Mouse (Mus musculus) stomach, embryonic 14.5 days (tissue): ENCODE measurements around the gene Tox3. TPM values are rescaled to one million over a fixed set of nuclear protein-coding genes. Genes with fewer than 3 reads are reported as not detected.

Experiments
- ATAC-seq: fragments of 200-750 bp; cut with Nextera tagmentation; 2 replicates; pipeline ENCODE4 v1.8.0; 2017; ENCODE audit warnings: low read depth, moderate TSS enrichment; ENCODE audit not compliant: insufficient number of reproducible peaks, insufficient read depth, low FRiP score
- H3K27ac ChIP-seq: fragments of 300-500 bp; sonication (generic); 2 replicates; pipeline ENCODE4 v1.5.1; 2014; ENCODE audit warnings: mild to moderate bottlenecking, low read length, moderate library complexity, mixed read lengths
- H3K27me3 ChIP-seq: fragments of 300-500 bp; sonication (generic); 2 replicates; pipeline ENCODE4 v1.6.1; 2014; ENCODE audit warnings: low read length, control low read depth, mixed read lengths; ENCODE audit not compliant: control insufficient read depth, insufficient read depth
- H3K36me3 ChIP-seq: fragments of 300-500 bp; sonication (generic); 2 replicates; pipeline ENCODE4 v1.6.1; 2014; ENCODE audit warnings: mild to moderate bottlenecking, control low read depth, low read length, moderate library complexity, mixed read lengths; ENCODE audit not compliant: control insufficient read depth, insufficient read depth
- H3K4me1 ChIP-seq: fragments of 300-500 bp; sonication (generic); 2 replicates; pipeline ENCODE4 v1.6.1; 2014; ENCODE audit warnings: low read length, control low read depth, mixed read lengths; ENCODE audit not compliant: control insufficient read depth, insufficient read depth
- H3K4me2 ChIP-seq: fragments of 300-500 bp; sonication (generic); replicated peaks from 2 replicates; pipeline ENCODE4 v1.6.1; 2014; ENCODE audit warnings: low read depth, low read length, control low read depth
- H3K4me3 ChIP-seq: fragments of 300-500 bp; sonication (generic); 2 replicates; pipeline ENCODE4 v1.5.1; 2014; ENCODE audit warnings: low read depth, low read length, control low read depth
- H3K9ac ChIP-seq: fragments of 300-500 bp; sonication (generic); replicated peaks from 2 replicates; pipeline ENCODE4 v1.6.1; 2014; ENCODE audit warnings: low read depth, mild to moderate bottlenecking, control low read depth, low read length, moderate library complexity, mixed read lengths
- H3K9me3 ChIP-seq: fragments of 300-500 bp; sonication (generic); 2 replicates; pipeline ENCODE4 v1.6.1; 2016; ENCODE audit warnings: low read depth, low read length, control low read depth; ENCODE audit not compliant: control insufficient read depth
- WGBS: fragments of 180-500 bp; shearing (Covaris S2); extraction: QIAGEN DNeasy Blood & Tissue Kit; methylation state at CpG from one replicate; pipeline ENCODE4 v1.1.7; 2014; 5-methylcytosine and 5-hydroxymethylcytosine counted together
- polyA plus RNA-seq: library from polyadenylated mRNA; unstranded; fragments of >200 nt; fragmentation: Nextera tagmentation; extraction: Ambion mirVana; gene quantifications from 2 replicates; pipeline ENCODE4 v1.2.1, GENCODE M21; 2014

The Tox3 gene
- polyA plus RNA-seq, 1 experiment from 2014 or later, result 11.2 TPM

DNA sequence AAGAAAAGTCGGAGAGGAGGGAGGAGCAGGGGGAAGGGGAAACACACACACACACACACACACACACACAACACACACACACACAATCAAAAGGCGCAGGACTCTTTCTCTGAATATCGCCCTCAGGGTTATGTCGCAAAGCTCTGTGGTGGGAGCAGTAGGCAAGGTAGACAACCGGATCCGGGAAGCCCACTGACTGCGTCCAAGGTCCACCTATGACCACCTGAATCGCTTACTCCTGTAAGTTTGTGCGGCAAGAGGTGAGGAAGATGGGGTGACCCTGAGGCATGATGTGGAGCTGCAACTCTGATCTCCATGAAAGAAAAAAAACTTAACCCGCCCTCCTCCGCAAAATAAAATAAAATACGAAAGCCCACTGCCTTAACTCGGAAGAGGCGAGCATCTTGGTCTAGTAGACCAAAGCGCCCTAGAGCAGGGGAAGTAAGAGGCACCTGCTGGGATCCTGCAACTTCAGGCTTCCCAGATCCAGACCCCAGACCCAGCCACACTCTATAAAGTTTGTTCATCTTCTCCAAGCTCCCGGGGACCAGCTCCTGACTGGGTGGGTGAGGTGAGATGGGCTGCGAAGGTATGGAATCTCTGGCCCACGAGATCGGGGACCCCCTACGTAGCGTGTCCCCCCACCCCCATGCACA lies 1.1 kb downstream of the Tox3 start:
- no peaks in the 10 kb centered on the region for H3K9me3 ChIP-seq
- H3K4me3 ChIP-seq, result peak overlapping the region; percentile 84
- H3K4me1 ChIP-seq, result peaks cover 8% of the 10 kb centered on the region; the same call in 1 of the 2 replicates
- peak overlapping the region; percentile 91 for H3K27ac ChIP-seq
- peak overlapping the region; percentile 88 for H3K4me2 ChIP-seq
- 1% methylated on average over 21 of the region's 21 CpGs for WGBS
- H3K9ac ChIP-seq, result peak overlapping the region; percentile 87
- H3K27me3 ChIP-seq, result no peaks in the 10 kb centered on the region
- ATAC-seq, result 0 out of 2 replicates have a peak, but pooled peaks have one; percentile 11
- H3K36me3 ChIP-seq, result no peaks in the 10 kb centered on the region

DNA sequence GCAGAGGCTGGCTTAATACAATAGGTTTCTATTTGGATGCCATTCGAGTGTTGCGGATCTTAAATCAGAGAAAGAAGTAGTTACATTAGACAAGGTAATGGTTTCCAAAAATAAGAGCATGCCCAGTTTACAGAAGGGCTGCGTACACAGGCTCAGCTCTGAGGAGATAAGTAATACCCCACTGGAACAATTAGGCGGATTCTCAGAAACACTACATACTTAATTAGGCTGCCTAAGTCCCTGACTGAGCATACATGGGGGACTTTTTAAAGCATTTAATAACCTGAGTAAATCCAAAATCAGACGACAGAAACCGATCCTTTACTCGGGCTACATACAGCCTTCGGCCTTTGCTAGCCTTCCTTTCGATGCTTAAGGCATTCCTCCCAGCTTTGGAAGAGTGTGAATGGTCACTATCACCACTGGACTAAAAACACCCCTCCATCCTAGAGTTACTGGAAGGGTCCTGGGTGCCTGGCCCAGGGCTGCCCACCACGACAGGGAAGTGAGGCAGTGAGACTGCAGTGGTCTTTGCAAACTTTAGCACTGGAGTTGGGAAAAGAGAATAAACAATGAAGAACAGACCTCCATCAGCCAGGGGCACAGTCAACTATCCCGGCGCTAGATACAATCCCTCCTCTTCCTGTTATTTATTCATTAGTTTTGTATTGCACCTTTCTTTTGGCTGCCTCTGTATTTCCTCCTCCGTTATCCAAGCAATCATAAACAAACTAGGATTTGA lies 1.8 kb downstream of the Tox3 start:
- Histone ChIP-seq H3K4me2 (peak overlapping the region; percentile 88), H3K4me1 (peaks cover 8% of the 10 kb centered on the region; the same call in 1 of the 2 replicates), H3K27me3 (no peaks in the 10 kb centered on the region), H3K4me3 (peak overlapping the region; percentile 84), H3K27ac (peak overlapping the region; percentile 91; the same call in 1 of the 2 replicates), H3K36me3 (no peaks in the 10 kb centered on the region), H3K9me3 (no peaks in the 10 kb centered on the region), H3K9ac (peak overlapping the region; percentile 87)
- ATAC-seq, result no peak
- WGBS, result 27% methylated on average over 13 of the region's 13 CpGs

DNA sequence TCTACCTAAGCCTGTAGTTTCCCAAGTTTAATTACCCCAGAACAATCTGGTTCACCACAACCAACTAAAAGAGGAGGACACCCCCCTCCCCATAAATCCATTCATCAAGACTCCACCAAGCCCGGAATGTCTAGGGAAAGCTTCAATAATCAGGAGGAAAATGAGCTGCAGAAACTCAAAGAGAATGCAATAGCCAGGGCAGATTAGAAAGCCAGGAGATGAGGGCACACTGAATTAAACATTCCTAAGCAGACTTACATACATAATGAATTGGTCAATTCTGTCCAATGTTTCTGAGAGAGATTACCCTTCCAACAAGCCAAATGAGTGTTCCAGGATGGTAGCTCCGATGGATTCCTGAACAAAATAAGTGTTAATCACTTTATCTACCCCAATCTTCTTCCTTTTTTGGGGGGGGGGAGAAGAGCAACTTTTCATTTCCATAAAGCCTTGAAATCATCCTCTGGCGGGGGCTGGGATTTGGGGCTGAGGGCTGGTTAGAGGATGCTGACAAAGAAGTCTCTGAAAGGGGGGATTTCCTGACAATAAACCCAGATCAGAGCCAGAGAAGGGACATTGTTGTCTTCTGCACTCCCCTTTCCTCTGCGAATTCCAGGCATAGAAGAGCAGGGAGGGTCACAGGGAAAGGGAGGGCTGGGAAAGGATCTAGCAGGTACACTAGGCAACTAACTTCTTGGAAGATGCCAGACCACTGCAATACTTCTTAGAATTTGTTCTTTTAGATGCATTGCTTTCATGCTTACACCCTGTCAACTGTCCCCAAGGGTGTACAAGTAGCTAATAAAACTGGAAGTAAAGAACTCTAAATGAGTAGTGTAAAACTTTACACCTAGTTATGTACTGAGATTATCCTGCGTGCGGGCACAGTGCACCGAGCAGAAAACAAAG lies 17.5 kb downstream of the Tox3 start:
- H3K27me3 ChIP-seq, result no peaks in the 10 kb centered on the region
- WGBS, result 82% methylated on average over 7 of the region's 7 CpGs
- H3K9ac ChIP-seq, result no peak overlapping the region
- no peak overlapping the region for H3K27ac ChIP-seq
- no peaks in the 10 kb centered on the region for H3K4me1 ChIP-seq
- no peaks in the 10 kb centered on the region for H3K9me3 ChIP-seq
- no peak for ATAC-seq
- H3K4me3 ChIP-seq, result no peak overlapping the region
- H3K36me3 ChIP-seq, result no peaks in the 10 kb centered on the region
- H3K4me2 ChIP-seq, result no peak overlapping the region

DNA sequence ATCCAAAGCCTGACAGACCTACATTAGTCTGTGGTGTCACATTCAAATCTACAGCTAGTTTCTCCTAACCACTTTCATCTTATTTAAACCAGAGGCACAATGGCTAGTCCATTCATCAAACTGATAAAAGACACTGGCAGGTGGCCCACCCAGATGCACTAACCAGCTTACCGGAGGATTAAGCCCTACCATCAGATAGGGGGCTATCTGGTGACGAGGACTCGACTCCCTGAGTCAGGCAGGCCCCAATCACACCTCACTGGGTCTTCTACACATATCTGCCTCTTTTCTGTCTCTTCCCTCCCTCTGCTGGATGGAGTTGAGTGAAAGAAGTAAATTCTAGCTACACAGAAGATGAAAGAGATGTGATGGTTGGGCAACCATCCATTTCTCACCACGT lies 24.3 kb downstream of the Tox3 start:
- Histone ChIP-seq H3K4me2 (no peak overlapping the region), H3K4me1 (no peaks in the 10 kb centered on the region; the same call in 1 of the 2 replicates), H3K4me3 (no peak overlapping the region), H3K9ac (no peak overlapping the region), H3K27ac (no peak overlapping the region), H3K27me3 (no peaks in the 10 kb centered on the region), H3K36me3 (no peaks in the 10 kb centered on the region), H3K9me3 (no peaks in the 10 kb centered on the region)
- WGBS, result 19% methylated on average over 4 of the region's 4 CpGs
- ATAC-seq, result no peak

DNA sequence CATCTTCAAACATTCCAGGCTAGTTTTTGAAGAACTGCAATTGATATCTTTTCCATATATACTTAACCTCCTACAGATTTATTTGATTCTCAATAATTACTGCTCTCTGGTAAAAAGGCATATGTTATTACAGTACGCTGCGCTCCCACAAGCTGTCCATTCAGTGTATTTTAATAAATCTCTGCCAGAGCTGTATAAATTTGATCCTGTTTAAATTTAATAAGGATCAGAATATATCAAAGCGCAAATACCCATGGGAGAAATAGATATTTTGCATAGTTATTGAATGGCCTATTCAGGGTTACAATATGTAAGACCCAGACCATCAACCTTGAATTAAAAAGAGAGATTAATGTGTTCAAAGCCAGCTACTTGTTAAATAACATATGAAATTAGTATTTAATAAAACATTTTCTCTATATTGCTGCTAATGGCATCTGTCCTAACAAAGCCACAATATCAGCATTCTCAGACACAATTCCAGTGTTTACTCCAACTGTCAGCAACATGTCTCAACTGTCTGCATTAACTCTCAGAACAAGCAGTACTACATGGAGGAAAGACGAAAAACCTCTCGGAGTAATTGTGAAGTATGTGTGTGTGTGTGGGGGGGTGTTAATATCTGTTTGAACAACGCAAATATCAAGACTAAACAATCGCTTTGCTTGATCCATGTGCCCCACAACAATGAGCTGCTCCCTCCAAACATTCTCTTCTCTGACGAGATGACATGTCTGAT lies 25.3 kb downstream of the Tox3 start:
- 63% methylated on average over 8 of the region's 8 CpGs for WGBS
- Histone ChIP-seq H3K9ac (no peak overlapping the region), H3K4me3 (no peak overlapping the region), H3K4me1 (no peaks in the 10 kb centered on the region; the same call in 1 of the 2 replicates), H3K27ac (no peak overlapping the region), H3K36me3 (no peaks in the 10 kb centered on the region), H3K4me2 (no peak overlapping the region), H3K27me3 (no peaks in the 10 kb centered on the region), H3K9me3 (no peaks in the 10 kb centered on the region)
- ATAC-seq, result no peak

DNA sequence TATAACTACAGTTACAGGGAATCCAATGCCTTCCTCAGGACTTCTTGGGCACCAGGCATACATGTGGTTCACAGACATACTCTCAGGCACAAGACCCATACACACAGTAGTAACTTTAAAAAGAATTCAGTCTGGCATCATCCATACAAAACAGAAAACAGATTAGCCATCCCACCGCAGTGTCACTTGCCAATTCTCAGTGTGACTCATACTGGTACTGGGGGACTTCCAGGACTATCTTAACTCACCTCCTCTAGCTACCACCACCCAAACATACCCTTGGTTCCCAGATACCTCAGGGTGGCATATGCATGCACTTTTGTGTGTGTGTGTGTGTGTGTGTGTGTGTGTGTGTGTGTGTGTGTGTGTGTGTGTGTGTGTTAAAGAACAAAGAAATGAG lies 26.9 kb downstream of the Tox3 start:
- no peaks in the 10 kb centered on the region for H3K27me3 ChIP-seq
- H3K27ac ChIP-seq, result no peak overlapping the region
- no peak overlapping the region for H3K4me2 ChIP-seq
- ATAC-seq, result no peak
- H3K9ac ChIP-seq, result no peak overlapping the region
- H3K4me1 ChIP-seq, result no peaks in the 10 kb centered on the region; the same call in 1 of the 2 replicates
- no peaks in the 10 kb centered on the region for H3K9me3 ChIP-seq
- WGBS, result 97% methylated on average over 1 of the region's 1 CpGs
- H3K4me3 ChIP-seq, result no peak overlapping the region
- H3K36me3 ChIP-seq, result no peaks in the 10 kb centered on the region

DNA sequence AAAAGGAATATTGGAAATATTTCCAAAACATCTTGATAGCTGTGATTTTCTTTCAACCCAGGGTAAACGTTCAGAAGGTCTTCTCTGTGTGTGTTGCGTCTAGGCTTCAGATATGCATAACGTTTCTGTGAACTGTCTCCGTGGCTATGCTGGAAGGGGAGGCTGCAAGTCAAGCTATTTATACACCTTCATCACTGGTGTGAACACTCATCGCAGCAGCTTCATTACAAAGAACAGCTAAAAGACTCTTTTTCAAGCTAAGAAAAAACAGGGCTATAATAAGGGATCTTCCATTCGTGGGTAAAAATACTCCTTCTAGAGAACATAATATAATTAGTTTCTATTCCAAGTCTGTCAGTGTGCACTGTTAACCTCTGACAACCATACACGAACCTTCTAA lies 33.8 kb downstream of the Tox3 start:
- no peak for ATAC-seq
- Histone ChIP-seq H3K36me3 (no peaks in the 10 kb centered on the region), H3K4me2 (no peak overlapping the region), H3K4me3 (no peak overlapping the region), H3K27ac (no peak overlapping the region), H3K27me3 (no peaks in the 10 kb centered on the region), H3K9ac (no peak overlapping the region), H3K9me3 (no peaks in the 10 kb centered on the region), H3K4me1 (no peaks in the 10 kb centered on the region)
- WGBS, result 83% methylated on average over 7 of the region's 7 CpGs
